Comparison of ENCODE assay signal across 9 mouse cellular contexts in the genomic region with DNA sequence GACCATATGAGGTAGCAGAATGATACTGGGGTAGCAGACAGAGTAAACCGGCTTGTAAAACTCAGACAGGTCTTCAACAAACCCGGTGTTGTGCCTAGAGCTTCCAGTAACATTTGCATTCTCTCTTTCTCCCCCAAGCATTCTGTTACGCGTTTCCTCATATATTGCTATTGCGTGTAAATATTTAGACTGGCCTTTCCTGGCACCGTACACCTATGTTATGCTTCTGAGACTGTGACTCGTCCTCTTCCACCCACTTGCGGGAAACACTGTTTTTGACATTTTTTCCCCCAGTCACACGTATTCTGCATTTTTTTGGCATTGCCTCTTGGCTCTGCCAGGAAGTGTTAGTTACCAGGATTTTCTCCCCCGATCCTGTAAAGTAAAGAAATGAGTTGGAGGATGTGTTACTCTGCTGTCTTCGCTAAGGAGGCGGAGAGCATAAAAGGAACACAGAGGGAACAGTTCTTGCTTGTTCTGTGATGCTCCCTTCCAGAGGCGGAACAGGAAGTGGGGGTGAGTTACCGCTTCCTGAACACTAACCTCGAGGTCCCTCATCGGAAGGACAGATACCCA.
A peak's percentile ranks its signal among the peaks of the same experiment; 100 is the strongest.
DNase-seq lines count a peak whose midpoint lies in the region; TF ChIP-seq lines count a peak whose summit lies in the region.
"Had no signal": no experiment of that assay in that cellular context is flagged by ENCODE, and none has a peak within 500 bp of the region (broad histone marks: within the 10 kb centered on the region; RNA-seq: fewer than 3 reads in every experiment).

No protein-coding gene starts in this region.

- intact Hi-C loops in gastrocnemius, adult 2 months (cut with DNase I) = no loop called here

- no peak for DNase-seq in gastrocnemius, adult 2 months
- DNase-seq in gastrocnemius, adult 8-10 months (ENCODE audit: low spot score in 2 of 2) = no peak
- peak; percentile 4 to 7 for DNase-seq in frontal cortex, postnatal 25 days (ENCODE audit: low spot score in 2 of 2)
- peak; percentile 16 for DNase-seq in layer of hippocampus, adult 9-11 months
- peak; percentile 14 for DNase-seq in right cerebral cortex, postnatal 14 days
- no peak for DNase-seq in retina, embryonic 14.5 days (ENCODE audit: low spot score)
- DNase-seq in urinary bladder, postnatal 10 days (ENCODE audit: low spot score) = no peak
- DNase-seq in spleen, postnatal 10 days (ENCODE audit: low spot score in 2 of 2) = no peak
- DNase-seq: cerebellum, adult 2 months had no signal

- no peak for TF ChIP-seq CTCF in gastrocnemius, adult 2 months (IDR thresholded peaks at IDR 0.05)

- H3K4me3 ChIP-seq in gastrocnemius, adult 2 months = peak overlapping the region; percentile 11; the same call in 1 of the 2 replicates

- peak overlapping the region; percentile 16 for H3K27ac ChIP-seq in gastrocnemius, adult 2 months

Comparison
In these comparisons a context has a peak if more than half of its experiments do, and no peak if none do; other contexts are left out.
1. DNase-seq: peak in frontal cortex, postnatal 25 days (2 of 2), layer of hippocampus, adult 9-11 months (single experiment) and right cerebral cortex, postnatal 14 days (single experiment); none in gastrocnemius, adult 2 months (single experiment), gastrocnemius, adult 8-10 months (0 of 2), retina, embryonic 14.5 days (single experiment), urinary bladder, postnatal 10 days (single experiment) and spleen, postnatal 10 days (0 of 2).